Mouse (Mus musculus): ENCODE measurements around the gene Rad51d.
A peak's percentile ranks its signal among the peaks of the same experiment; 100 is the strongest.

Gene Rad51d

DNA sequence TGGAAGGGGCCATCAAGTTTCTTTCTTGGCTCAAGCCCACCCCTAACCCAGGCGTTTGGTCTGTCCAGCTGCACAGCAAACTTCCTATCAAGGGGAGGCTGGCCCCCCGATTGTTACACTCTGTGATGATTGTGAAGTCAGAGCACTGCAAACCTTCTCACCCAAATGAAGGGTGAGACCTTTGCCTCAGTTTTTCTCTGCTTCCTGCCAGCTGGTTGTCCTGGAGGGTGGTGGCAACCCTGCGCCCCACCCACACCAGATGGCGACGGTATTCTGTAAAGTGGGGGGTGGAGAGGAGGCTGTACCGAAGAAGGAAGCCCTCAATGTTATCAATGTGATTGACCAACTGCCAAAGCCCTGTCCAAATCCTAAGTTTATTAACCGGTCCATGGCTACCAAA is 1.5 kb upstream of the Rad51d start, which contains the start of gene Fndc8:
Gene Fndc8, plus strand, starts transcription at position 189 of the 400 bp plus-strand sequence.
- DNase-seq (ENCODE audit: low spot score), result no peak

GRCm38 (mm10) chr11:82889524-82890341 is 681 bp downstream of the Rad51d start:
- peak; percentile 17 for DNase-seq (ENCODE audit: low spot score)

DNA sequence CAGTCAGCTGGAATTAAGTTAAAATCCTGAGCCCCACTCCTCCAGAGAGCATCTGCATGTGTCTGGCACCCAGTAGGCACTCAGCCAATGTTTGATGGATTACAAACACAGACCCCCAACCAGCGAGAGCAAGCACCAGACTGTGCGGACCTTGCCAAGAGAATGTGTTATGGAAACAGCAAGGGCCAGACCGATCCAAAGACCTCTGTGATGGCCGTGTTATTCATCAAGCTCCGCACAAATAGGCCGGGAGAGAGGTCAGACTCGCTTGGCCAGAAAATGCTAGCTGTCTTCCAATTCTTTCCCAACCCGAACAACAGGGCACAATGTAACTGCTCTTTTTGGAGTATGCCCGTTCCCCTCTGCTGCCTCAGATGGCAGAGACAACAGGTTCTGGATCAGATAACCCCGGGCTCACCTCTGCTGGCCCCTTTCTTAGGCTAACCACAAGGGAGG is 1.9 kb downstream of the Rad51d start:
- peak; percentile 18 for DNase-seq (ENCODE audit: low spot score)

DNA sequence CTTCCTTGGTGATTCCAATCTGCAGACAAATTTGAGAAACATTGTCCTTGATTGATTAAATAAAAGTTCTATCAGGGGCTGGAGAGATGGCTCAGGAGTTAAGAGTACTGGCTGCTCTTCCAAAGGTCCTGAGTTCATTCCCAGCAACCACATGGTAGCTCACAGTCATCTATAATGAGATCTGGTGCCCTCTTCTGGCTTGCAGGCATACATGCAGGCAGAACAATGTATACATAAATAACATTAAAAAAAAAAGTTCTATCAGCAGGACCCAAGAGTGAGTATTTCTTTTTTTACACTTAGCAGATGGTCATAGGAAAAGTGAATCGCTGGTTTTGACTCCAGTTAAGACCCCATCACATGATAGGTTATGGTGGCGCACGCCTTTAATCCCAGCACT is 3.9 kb downstream of the Rad51d start:
- no peak for DNase-seq (ENCODE audit: low spot score)

DNA sequence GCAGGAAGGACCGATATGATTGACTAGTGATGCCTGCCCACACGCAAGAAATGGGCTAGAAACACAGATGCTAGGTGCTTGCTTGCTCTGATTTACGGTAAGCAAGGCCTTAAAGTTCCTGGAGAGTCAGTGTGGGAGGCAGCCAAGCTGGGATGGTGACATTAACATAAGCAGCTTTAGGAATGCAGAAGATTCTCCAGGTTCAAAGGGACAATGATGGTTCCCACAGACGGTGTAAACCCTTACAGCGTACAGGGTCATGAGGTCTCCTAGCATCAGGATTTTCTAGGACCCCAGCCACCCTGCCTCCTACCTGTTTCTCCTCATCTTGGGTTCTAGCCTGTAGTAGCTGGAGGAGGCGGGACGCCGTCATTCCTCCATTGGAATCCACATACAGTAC is 7.2 kb downstream of the Rad51d start:
- no peak for DNase-seq (ENCODE audit: low spot score)

DNA sequence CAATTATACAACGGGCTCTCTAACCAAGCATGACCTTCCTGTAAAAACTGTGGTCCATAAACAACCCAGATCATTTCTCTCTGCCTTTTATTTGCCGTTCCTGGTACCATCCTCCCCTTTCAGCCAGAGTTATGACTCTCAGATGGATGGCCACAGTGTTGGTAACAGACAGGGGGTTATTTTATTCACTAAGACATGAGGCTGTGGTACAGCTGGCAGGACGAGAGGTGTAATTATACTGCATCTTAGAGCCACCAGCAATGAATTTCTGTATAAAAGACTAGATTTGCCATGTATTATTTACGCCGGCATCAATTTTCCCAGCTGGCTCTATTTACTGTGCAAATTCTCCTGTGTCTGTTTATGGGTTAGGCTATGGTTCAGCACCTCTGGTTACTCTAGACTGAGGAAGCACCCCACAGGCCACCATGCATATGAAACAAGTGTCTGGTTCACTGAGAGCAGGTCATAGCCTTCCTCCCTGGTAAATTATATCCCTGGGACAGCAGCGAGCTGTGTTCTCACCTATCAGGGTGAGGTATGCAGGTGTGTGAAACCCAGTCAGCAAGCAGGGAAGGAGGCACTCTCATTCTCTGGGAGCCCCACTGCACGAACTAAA is 12.6 kb downstream of the Rad51d start:
- no peak for DNase-seq (ENCODE audit: low spot score)

- DNase-seq (ENCODE audit: low spot score), result no peak
These were observed 14.8 kb downstream of the Rad51d start for GRCm38 (mm10) chr11:82875631-82876030.

DNA sequence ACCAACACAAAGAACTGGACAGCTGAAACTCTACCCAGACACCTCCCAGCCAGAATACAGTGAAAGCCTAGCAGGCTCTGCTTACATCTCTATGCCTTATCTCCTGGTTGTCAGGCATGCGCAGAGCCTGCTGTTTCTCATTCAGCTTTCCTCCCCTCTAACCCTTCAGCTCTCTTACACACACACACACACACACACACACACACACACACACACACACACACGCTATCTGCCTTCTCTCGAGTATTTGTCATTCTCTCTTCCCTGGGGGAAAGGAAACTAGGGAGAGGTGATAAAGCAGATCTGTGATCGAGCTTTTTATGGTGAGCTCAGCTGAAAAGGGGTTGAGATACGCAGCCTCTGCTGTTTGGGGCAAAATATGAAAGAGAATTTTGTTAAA is 15.5 kb downstream of the Rad51d start:
- no peak for DNase-seq (ENCODE audit: low spot score)

GRCm38 (mm10) chr11:82871031-82871446 is 19.4 kb downstream of the Rad51d start, which contains the start of gene Rffl:
Gene Rffl (minus strand): TSS chr11:82871210.
- DNase-seq (ENCODE audit: low spot score), result peak; percentile 95

DNA sequence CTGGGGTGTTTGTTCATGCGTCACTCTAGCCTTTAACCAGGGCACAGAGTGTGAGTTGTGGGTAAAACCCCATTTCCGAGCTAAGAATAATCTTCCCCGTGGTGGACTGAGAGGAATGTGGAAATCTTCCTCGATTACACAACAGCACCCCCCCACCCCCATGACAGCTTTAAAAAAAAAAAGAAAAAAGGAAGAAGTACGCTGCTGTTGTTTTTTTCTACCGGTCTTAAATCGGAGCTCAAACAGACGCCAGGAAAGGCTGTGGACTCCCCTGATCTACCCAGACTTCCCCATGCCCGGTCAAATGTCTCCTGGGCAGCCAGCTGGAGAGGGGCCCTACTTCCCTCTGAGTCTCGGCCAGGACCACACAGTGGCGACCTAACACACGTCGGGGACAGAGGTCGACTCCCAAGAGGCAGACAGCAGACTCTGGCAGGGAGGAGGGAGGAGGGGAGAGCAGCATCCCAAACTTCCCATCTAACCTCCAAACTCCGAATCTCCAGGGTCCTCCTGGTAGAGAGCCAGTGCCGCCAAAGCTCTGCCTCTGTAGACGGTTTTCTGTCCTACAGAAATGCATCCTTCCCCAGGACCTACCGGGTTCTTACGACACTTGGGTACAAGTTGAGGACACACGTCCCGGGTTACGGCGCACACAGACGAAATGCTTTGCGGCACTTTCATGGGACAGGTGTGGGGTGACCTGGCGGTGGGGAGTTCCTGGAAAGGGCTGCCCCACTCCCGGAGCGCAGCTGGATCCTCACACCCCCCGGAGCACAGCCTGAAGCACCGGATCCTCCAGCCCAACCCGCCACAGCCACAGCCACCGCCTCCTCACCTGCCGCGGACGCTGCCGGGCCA is 20.0 kb downstream of the Rad51d start:
- DNase-seq (ENCODE audit: low spot score), result peak; percentile 40

DNA sequence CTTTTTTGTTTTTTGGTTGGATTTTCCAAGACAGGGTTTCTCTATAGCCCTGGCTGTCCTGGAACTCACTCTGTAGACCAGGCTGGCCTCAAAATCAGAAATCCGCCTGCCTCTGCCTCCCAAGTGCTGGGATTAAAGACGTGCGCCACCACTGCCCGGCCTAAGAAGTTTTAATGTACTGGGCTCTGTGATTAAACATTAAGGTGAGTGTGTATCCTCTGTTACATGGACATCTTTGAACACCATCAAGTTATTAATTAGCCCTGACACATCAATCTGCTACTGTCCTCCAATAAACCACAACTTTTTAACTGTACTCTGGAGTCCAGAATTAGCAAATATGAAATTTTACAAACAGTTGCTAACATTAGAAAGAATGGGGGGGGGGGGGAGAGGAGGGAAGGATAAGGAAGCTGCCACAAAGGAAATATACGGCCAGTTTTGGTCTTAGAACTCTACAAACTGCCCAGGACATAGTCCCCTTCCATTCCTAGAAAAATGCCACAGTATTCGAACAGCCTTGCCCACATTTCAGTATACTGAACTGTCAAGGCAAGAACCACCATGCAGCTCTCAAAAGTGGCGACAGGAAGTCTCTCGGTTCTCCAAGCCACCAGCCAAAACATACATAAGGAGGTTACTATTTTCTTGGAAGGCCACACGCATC is 20.8 kb downstream of the Rad51d start:
- no peak for DNase-seq (ENCODE audit: low spot score)

- no peak for DNase-seq (ENCODE audit: low spot score)
These were observed 22.5 kb downstream of the Rad51d start for GRCm38 (mm10) chr11:82867956-82868355.

DNA sequence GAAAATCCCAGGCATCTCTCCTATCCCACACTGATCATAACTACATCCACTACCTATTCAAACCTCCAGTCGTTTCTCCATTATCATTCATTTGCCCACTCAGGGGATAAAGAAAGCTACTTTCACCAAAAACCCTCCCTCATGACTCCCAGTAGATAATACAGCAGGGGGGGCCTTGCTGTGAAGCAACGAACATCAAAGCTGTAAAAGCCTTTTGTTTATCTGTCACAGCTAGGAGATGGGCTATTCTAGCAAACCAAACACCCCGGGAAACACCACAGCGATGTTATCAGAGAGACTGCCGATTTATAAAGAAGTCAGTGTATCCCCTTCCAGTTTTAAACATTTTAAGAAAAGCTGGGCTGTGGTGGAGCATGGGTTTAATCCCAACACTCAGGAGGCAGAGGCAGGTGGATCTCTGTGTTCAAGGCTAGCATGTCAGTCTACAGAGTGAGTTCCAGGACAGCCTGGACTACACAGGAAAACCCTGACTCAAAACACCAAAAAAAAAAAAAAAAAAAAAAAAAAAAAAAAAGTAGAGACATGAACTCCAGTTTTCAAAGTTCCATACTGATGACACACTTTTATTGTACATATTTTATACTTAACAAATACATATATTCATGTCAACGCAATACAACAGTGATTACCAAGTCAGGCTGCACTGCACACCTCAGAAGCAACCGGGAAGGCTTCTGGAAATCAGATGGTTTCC is 23.4 kb downstream of the Rad51d start:
- no peak for DNase-seq (ENCODE audit: low spot score)

DNA sequence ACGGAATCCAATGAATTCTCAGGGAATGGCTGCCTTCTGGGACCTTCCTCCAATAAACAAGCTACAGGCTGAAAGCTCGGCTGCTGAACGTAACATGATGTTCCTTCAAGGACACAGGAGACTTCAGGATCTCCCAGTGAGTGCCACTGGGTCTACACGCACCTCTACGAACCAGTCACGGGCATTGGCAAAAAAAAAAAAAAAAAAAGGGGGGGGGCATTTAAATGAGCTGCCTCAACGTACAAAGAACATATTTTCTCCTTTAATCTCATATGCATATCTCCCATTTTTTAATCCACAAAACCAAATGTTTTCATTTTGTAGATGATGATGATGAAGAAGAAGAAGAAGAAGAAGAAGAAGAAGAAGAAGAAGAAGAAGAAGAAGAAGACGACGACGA is 24.5 kb downstream of the Rad51d start:
- DNase-seq (ENCODE audit: low spot score), result no peak

GRCm38 (mm10) chr11:82863488-82863931 is 26.9 kb downstream of the Rad51d start:
- DNase-seq (ENCODE audit: low spot score), result no peak

GRCm38 (mm10) chr11:82863059-82863458 is 27.4 kb downstream of the Rad51d start:
- no peak for DNase-seq (ENCODE audit: low spot score)

- DNase-seq (ENCODE audit: low spot score), result no peak
These were observed 27.8 kb downstream of the Rad51d start for GRCm38 (mm10) chr11:82862638-82863037.

DNA sequence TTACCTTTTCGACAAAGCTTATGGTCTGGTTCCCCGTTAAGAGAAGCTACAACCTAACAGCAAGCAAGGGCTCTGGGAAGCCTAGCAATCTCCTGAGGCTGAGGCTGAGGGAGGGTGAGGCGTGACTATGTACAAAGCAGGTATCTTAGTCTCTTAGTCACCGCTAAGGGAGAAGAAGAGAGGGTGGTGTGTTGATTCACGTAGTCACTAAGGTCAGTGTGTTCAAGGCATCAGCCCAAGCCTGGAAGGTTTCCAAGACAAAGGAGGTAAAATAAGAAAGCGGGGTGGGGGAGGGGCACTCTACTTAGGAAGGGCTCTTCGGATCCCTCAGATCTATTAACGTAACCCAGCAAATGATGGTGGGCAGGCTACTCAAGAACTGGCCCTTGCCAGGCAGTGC is 28.9 kb downstream of the Rad51d start:
- no peak for DNase-seq (ENCODE audit: low spot score)

- DNase-seq (ENCODE audit: low spot score), result no peak
These were observed 29.7 kb downstream of the Rad51d start for GRCm38 (mm10) chr11:82860759-82861158.

- DNase-seq (ENCODE audit: low spot score), result no peak
These were observed 33.0 kb downstream of the Rad51d start for GRCm38 (mm10) chr11:82857307-82857848.

DNA sequence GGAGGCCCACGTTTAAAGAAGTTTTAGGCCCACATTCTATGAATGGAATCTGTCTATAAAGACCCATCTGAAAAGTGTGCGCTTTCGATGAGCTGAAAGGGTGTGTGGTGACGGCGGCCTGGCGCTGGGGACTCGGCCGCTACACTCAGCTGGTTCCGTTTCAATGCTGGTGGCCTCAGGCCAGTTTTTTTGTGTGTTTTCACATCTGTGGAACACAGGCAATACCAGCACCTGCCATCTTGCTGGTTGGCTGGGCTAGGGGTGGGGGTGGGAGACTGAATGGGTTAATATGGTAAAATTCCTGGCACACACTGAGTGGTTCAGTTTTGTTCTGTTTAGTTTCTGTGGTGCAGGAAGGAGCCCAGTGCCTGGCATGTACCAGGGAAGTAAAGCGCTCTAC is 34.4 kb downstream of the Rad51d start:
- no peak for DNase-seq (ENCODE audit: low spot score)
